Comparison of ENCODE assay signal across 9 mouse cellular contexts in the genomic region with DNA sequence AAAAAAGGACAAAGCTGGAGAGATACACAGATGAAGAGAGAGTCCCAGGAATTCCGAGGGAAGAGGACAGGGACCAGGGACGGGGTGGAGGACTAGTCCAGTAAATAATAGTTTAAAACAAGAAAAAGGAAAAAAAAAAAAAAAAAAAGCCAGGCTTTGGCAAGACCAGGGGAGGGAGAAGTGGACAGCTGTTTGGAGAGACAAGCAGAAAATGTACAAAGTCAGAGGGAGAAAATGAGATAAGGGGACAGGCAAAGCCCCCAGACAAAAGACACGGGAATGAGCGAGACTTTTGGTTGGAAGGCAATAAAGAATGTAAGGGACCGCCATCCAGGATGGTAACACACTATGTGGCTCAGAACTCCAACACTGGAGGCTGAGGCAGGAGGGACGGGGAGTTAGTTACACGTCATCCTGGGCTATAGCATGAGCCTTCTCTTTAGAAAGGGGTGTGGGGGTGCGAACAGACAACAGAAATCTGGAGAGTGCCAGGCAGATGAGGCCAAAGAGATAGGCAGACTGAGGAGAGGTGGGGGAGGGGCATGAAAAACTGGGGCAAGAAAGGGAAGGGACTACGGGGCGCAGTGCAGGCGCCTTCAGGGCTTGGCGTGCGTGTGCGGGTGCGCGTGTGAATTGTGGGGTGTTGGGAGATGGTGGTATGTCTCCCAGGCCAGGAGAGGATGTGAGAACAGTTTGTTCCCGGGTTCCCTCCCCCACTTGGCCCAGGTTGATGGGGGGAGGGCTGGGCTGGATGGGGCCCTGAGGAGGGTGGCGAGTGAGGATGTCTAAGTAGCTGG. TPM values are rescaled to one million over a fixed set of nuclear protein-coding genes. Genes with fewer than 3 reads are reported as not detected.
A peak's percentile ranks its signal among the peaks of the same experiment; 100 is the strongest.
DNase-seq lines count a peak whose midpoint lies in the region; ATAC-seq lines count a peak whose summit lies in the region.
"Had no signal": no experiment of that assay in that cellular context is flagged by ENCODE, and none has a peak within 500 bp of the region (broad histone marks: within the 10 kb centered on the region; RNA-seq: fewer than 3 reads in every experiment).

No protein-coding gene starts in this region.

- peak overlapping the region; percentile 51 for H3K4me2 ChIP-seq in heart, embryonic 11.5 days
- peak overlapping the region; percentile 43 for H3K4me2 ChIP-seq in heart, embryonic 15.5 days
- H3K4me2 ChIP-seq in liver, embryonic 11.5 days: peak overlapping the region; percentile 68

- H3K36me3 ChIP-seq in heart, embryonic 11.5 days (ENCODE audit: control insufficient read depth, insufficient read depth, low read length): no peaks in the 10 kb centered on the region
- H3K36me3 ChIP-seq in heart, embryonic 15.5 days: no peaks in the 10 kb centered on the region
- H3K36me3 ChIP-seq in liver, embryonic 11.5 days (ENCODE audit: control insufficient read depth, insufficient read depth, low read length): no peaks in the 10 kb centered on the region

- H3K27me3 ChIP-seq in heart, embryonic 11.5 days (ENCODE audit: control insufficient read depth, insufficient read depth, low read length): peaks cover 20% of the 10 kb centered on the region
- peaks cover 44% of the 10 kb centered on the region for H3K27me3 ChIP-seq in heart, embryonic 15.5 days
- H3K27me3 ChIP-seq in liver, embryonic 11.5 days (replicated peaks; ENCODE audit: control insufficient read depth, insufficient read depth, low read length): no peaks in the 10 kb centered on the region

- peak overlapping the region; percentile 19; the same call in 1 of the 2 replicates for H3K4me3 ChIP-seq in heart, embryonic 11.5 days (ENCODE audit: low read depth, low read length)
- H3K4me3 ChIP-seq in heart, embryonic 15.5 days: peak overlapping the region; percentile 18; the same call in 1 of the 2 replicates
- H3K4me3 ChIP-seq in liver, embryonic 11.5 days (ENCODE audit: low read depth, low read length): peak overlapping the region; percentile 25

- H3K9me3 ChIP-seq in heart, embryonic 11.5 days (replicated peaks; ENCODE audit: control insufficient read depth, low read length): no peaks in the 10 kb centered on the region
- no peaks in the 10 kb centered on the region for H3K9me3 ChIP-seq in heart, embryonic 15.5 days (replicated peaks)
- no peaks in the 10 kb centered on the region for H3K9me3 ChIP-seq in liver, embryonic 11.5 days (ENCODE audit: control insufficient read depth, low read length)

- H3K9ac ChIP-seq in heart, embryonic 11.5 days (ENCODE audit: low read depth, low read length): 0 out of 2 replicates have a peak overlapping the region, but pooled peaks have one; percentile 0
- no peak overlapping the region for H3K9ac ChIP-seq in heart, embryonic 15.5 days
- H3K9ac ChIP-seq in liver, embryonic 11.5 days (ENCODE audit: low read depth, low read length): peak overlapping the region; percentile 35; the same call in 1 of the 2 replicates

- intact Hi-C loops in heart, postnatal 10 days (cut with DNase I): no loop called here

- H3K27ac ChIP-seq in heart, embryonic 11.5 days (ENCODE audit: low read depth, low read length): no peak overlapping the region
- peak overlapping the region; percentile 23 for H3K27ac ChIP-seq in heart, embryonic 15.5 days
- H3K27ac ChIP-seq in liver, embryonic 11.5 days (ENCODE audit: low read depth, low read length): peak overlapping the region; percentile 75

- ATAC-seq in heart, embryonic 11.5 days (replicated peaks; ENCODE audit: insufficient number of reproducible peaks, low FRiP score, low TSS enrichment): no peak
- peak; percentile 4; the same call in 1 of the 2 replicates for ATAC-seq in common myeloid progenitor, adult 5-6 weeks (replicated peaks; ENCODE audit: low read depth, poor library complexity, severe bottlenecking)
- ATAC-seq in heart, embryonic 15.5 days (replicated peaks; ENCODE audit: insufficient number of reproducible peaks, insufficient read depth, low FRiP score, low read depth): no peak
- ATAC-seq in liver, embryonic 11.5 days (replicated peaks; ENCODE audit: low FRiP score): peak; percentile 40

- DNase-seq in heart, postnatal 10 days: no peak
- peak; percentile 64 for DNase-seq in liver, embryonic 11.5 days (ENCODE audit: low spot score)
- DNase-seq in neural tube, embryonic 10.5 days (ENCODE audit: extremely low spot score, low spot score): peak; percentile 45
- peak; percentile 50 for DNase-seq in thymus, postnatal 25 days
- no peak for DNase-seq in ovary, adult 18-20 months (ENCODE audit: low spot score)

- peaks cover 25% of the 10 kb centered on the region for H3K4me1 ChIP-seq in heart, embryonic 11.5 days (ENCODE audit: control insufficient read depth, insufficient read depth, low read length)
- peaks cover 31% of the 10 kb centered on the region for H3K4me1 ChIP-seq in heart, embryonic 15.5 days (replicated peaks)
- H3K4me1 ChIP-seq in liver, embryonic 11.5 days (replicated peaks; ENCODE audit: control insufficient read depth, insufficient read depth, low read length): peaks cover 57% of the 10 kb centered on the region

- WGBS in heart, embryonic 11.5 days (ENCODE audit: insufficient replicate concordance): 3% methylated on average over 18 of the region's 18 CpGs
- 4% methylated on average over 18 of the region's 18 CpGs for WGBS in heart, embryonic 15.5 days
- 5% methylated on average over 18 of the region's 18 CpGs for WGBS in liver, embryonic 11.5 days

RNA-seq across cellular contexts. Expression of gene Dpf1, which starts 14.6 kb away (rescaled TPM):
- polyA plus RNA-seq in heart, embryonic 11.5 days (2014; fragmentation: Nextera tagmentation; extraction: Ambion mirVana): 2.9 and 3.3 TPM in 2 replicates
- total RNA-seq in heart, postnatal 10 days (2021): 1 to 10 TPM in 1 of 2 experiments, under 1 TPM in 1; 0.45 to 2.1 TPM
- 3.2 TPM in 1 of 2 replicates, not detected in the other for total RNA-seq in common myeloid progenitor, adult 5-6 weeks (2017)
- 2.6 and 3.9 TPM in 2 replicates for polyA plus RNA-seq in heart, embryonic 15.5 days (2015; fragmentation: Nextera tagmentation; extraction: Ambion mirVana)
- polyA plus RNA-seq in liver, embryonic 11.5 days (2014; fragmentation: Nextera tagmentation; extraction: Ambion mirVana): 6.1 and 7.5 TPM in 2 replicates

RNA-seq across cellular contexts. Expression of gene Ppp1r14a, which starts 29.2 kb away (rescaled TPM):
- 9.4 and 10.3 TPM in 2 replicates for polyA plus RNA-seq in heart, embryonic 11.5 days (2014; fragmentation: Nextera tagmentation; extraction: Ambion mirVana)
- 10 to 100 TPM; 21.2 to 27.8 TPM for total RNA-seq in heart, postnatal 10 days (2021)
- not detected in 2 replicates for total RNA-seq in common myeloid progenitor, adult 5-6 weeks (2017)
- polyA plus RNA-seq in heart, embryonic 15.5 days (2015; fragmentation: Nextera tagmentation; extraction: Ambion mirVana): 17.0 and 20.8 TPM in 2 replicates
- 6.0 and 6.9 TPM in 2 replicates for polyA plus RNA-seq in liver, embryonic 11.5 days (2014; fragmentation: Nextera tagmentation; extraction: Ambion mirVana)
- total RNA-seq: hematopoietic stem cell, adult 5-6 weeks had no signal

RNA-seq across cellular contexts. Expression of gene Spint2, which starts 36.6 kb away (rescaled TPM):
- 39.2 and 42.8 TPM in 2 replicates for polyA plus RNA-seq in heart, embryonic 11.5 days (2014; fragmentation: Nextera tagmentation; extraction: Ambion mirVana)
- total RNA-seq in heart, postnatal 10 days (2021): 10 to 100 TPM; 53.3 to 62.7 TPM
- 25.3 and 28.6 TPM in 2 replicates for total RNA-seq in common myeloid progenitor, adult 5-6 weeks (2017)
- polyA plus RNA-seq in heart, embryonic 15.5 days (2015; fragmentation: Nextera tagmentation; extraction: Ambion mirVana): 77.9 and 125 TPM in 2 replicates
- polyA plus RNA-seq in liver, embryonic 11.5 days (2014; fragmentation: Nextera tagmentation; extraction: Ambion mirVana): 51.6 and 53.7 TPM in 2 replicates

Comparison
In these comparisons a context has a peak if more than half of its experiments do, and no peak if none do; other contexts are left out.
1. ATAC-seq: peak in common myeloid progenitor, adult 5-6 weeks (single experiment) and liver, embryonic 11.5 days (single experiment); none in heart, embryonic 11.5 days (single experiment) and heart, embryonic 15.5 days (single experiment).
2. DNase-seq: peak in liver, embryonic 11.5 days (single experiment), neural tube, embryonic 10.5 days (single experiment) and thymus, postnatal 25 days (single experiment); none in heart, postnatal 10 days (0 of 2) and ovary, adult 18-20 months (single experiment).
3. Peak in every context shown above with its lines, with median percentiles within 50 percentile points of each other: H3K4me2 ChIP-seq and H3K4me3 ChIP-seq.